Mouse (Mus musculus) bone marrow, adult 2 months (tissue): ENCODE results near the gene Suv39h1.

Source experiments
- CTCF ChIP-seq: fragments of 200-500 bp; IDR thresholded peaks from 2 replicates; pipeline ENCODE4 v1.5.1; 2011; ENCODE audit warnings: low read length, control low read depth; ENCODE audit not compliant: control insufficient read depth, insufficient read depth
- POLR2A ChIP-seq: fragments of 200-500 bp; IDR thresholded peaks from 2 replicates; pipeline ENCODE4 v1.6.1; 2011; ENCODE audit warnings: low read depth, mild to moderate bottlenecking, control low read depth, low read length, borderline replicate concordance; ENCODE audit not compliant: control insufficient read depth

DNA sequence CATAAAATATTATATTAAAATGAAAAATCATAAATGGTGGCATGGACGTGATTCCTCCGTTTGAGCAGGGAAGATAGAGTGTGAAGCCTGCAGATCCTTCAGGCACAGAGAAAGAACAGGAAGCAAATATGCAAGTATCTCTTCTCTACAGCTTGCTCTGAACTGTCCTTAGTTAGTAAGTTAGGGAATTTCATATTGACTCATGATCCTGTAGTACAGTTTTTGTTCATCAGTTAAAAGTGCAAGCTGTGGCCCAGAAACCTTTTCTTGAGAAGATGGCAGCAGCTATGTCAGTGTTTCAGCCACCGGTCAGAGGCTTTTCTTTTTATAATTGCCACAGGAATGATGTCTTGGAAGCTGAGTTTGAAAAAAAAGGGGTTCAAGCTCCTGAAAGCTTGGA, 30.5 kb upstream of the Suv39h1 start:
- TF ChIP-seq POLR2A = no peak
- TF ChIP-seq CTCF = no peak
